Mouse (Mus musculus) stomach, postnatal 0 days (tissue): ENCODE results near the gene Clic6. TPM values are rescaled to one million over a fixed set of nuclear protein-coding genes. Genes with fewer than 3 reads are reported as not detected.
A peak's percentile ranks its signal among the peaks of the same experiment; 100 is the strongest.

Source experiments
- ATAC-seq: fragments of 200-750 bp; cut with Nextera tagmentation; 2 replicates; pipeline ENCODE4 v1.8.0; 2017; ENCODE audit not compliant: low FRiP score, low TSS enrichment
- DNase-seq: peaks from one replicate; pipeline ENCODE4 v3.0.0-alpha.2; 2016; ENCODE audit warnings: low spot score
- H3K27ac ChIP-seq: fragments of 300-500 bp; sonication (generic); replicated peaks from 2 replicates; pipeline ENCODE4 v1.5.1; 2014; ENCODE audit warnings: mild to moderate bottlenecking, control low read depth
- H3K27me3 ChIP-seq: fragments of 300-500 bp; sonication (generic); 2 replicates; pipeline ENCODE4 v1.6.1; 2014; ENCODE audit warnings: low read length; ENCODE audit not compliant: control insufficient read depth, insufficient read depth
- H3K36me3 ChIP-seq: fragments of 300-500 bp; sonication (generic); 2 replicates; pipeline ENCODE4 v1.6.1; 2014; ENCODE audit warnings: low read length, mixed read lengths; ENCODE audit not compliant: control insufficient read depth, insufficient read depth
- H3K4me1 ChIP-seq: fragments of 300-500 bp; sonication (generic); replicated peaks from 2 replicates; pipeline ENCODE4 v1.6.1; 2014; ENCODE audit warnings: antibody characterized with exemption; ENCODE audit not compliant: control insufficient read depth, insufficient read depth
- H3K4me2 ChIP-seq: fragments of 300-500 bp; sonication (generic); replicated peaks from 2 replicates; pipeline ENCODE4 v1.6.1; 2014; ENCODE audit warnings: low read depth, mild to moderate bottlenecking, control low read depth, moderate library complexity
- H3K4me3 ChIP-seq: fragments of 300-500 bp; sonication (generic); 2 replicates; pipeline ENCODE4 v1.5.1; 2014; ENCODE audit warnings: low read depth, low read length, control low read depth
- H3K9ac ChIP-seq: fragments of 300-500 bp; sonication (generic); 2 replicates; pipeline ENCODE4 v1.6.1; 2014; ENCODE audit warnings: mild to moderate bottlenecking, low read length, control low read depth, mixed read lengths
- H3K9me3 ChIP-seq: fragments of 300-500 bp; sonication (generic); 2 replicates; pipeline ENCODE4 v1.6.1; 2016; ENCODE audit warnings: low read length; ENCODE audit not compliant: control insufficient read depth
- CTCF ChIP-seq: IDR thresholded peaks from 2 replicates; pipeline ENCODE4 v1.5.1; 2016; ENCODE audit warnings: antibody characterized with exemption, low read depth, mild to moderate bottlenecking, moderate library complexity
- EP300 ChIP-seq: optimal IDR thresholded peaks from 2 replicates; pipeline ENCODE3; 2016; ENCODE audit warnings: antibody characterized with exemption
- WGBS: fragments of 180-500 bp; shearing (Covaris S2); extraction: QIAGEN DNeasy Blood & Tissue Kit; methylation state at CpG from one replicate; pipeline ENCODE4 v1.1.7; 2014; 5-methylcytosine and 5-hydroxymethylcytosine counted together
- polyA plus RNA-seq: library from polyadenylated mRNA; unstranded; fragments of >200 nt; fragmentation: Nextera tagmentation; extraction: Ambion mirVana; gene quantifications from 2 replicates; pipeline ENCODE4 v1.2.1, GENCODE M21; 2015

The Clic6 gene
- polyA plus RNA-seq, 1 experiment from 2014 or later = 38.5 TPM

- no peaks in the 10 kb centered on the region for H3K36me3 ChIP-seq
Measured at GRCm38 (mm10) chr16:92538356-92538755, 52.8 kb downstream of the Clic6 start.

DNA sequence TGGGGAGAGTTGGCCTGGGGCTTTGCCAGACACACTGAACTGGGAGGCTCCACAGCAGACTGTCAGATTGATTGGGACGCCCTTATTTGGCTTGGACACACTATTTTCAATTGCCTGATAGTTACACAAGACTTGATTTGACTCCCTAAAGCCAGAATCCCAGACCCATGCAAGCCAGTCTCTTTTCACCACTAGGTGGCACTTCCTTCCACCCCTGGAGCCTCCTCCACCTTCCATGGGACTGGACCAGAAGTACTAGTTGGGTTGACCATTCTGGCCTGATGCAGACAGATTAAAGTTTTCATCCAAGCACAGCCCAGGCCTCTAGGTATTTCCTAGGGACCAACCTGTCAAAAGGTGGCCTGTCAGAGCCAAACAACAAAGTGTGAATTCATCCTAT lies 58.7 kb downstream of the Clic6 start:
- H3K27me3 ChIP-seq = no peaks in the 10 kb centered on the region
- ATAC-seq (0 out of 2 replicates have a peak, but pooled peaks have one; percentile 55), DNase-seq (peak; percentile 50)
- H3K4me2 ChIP-seq = no peak overlapping the region
- H3K36me3 ChIP-seq = no peaks in the 10 kb centered on the region
- H3K9me3 ChIP-seq = no peaks in the 10 kb centered on the region
- 68% methylated on average over 1 of the region's 1 CpGs for WGBS
- TF ChIP-seq CTCF (peak; percentile 83), EP300 (no peak)
- no peak overlapping the region for H3K9ac ChIP-seq
- no peak overlapping the region for H3K4me3 ChIP-seq
- no peaks in the 10 kb centered on the region for H3K4me1 ChIP-seq
- no peak overlapping the region for H3K27ac ChIP-seq

More at GRCm38 (mm10) chr16:92538356-92538755, 52.8 kb downstream of the Clic6 start:
- Histone ChIP-seq H3K4me2 (no peak overlapping the region), H3K4me1 (no peaks in the 10 kb centered on the region), H3K27me3 (no peaks in the 10 kb centered on the region), H3K9ac (no peak overlapping the region), H3K9me3 (no peaks in the 10 kb centered on the region), H3K27ac (no peak overlapping the region), H3K4me3 (no peak overlapping the region)
- no peak for TF ChIP-seq EP300
- no peak for TF ChIP-seq CTCF
- ATAC-seq (no peak), DNase-seq (no peak)
- 69% methylated on average over 6 of the region's 6 CpGs for WGBS

- H3K9me3 ChIP-seq = no peaks in the 10 kb centered on the region
- TF ChIP-seq CTCF (no peak), EP300 (no peak)
Measured at GRCm38 (mm10) chr16:92548651-92549050, 63.1 kb downstream of the Clic6 start.

GRCm38 (mm10) chr16:92551266-92552105 lies 66.0 kb downstream of the Clic6 start:
- no peaks in the 10 kb centered on the region for H3K36me3 ChIP-seq
- DNase-seq (no peak), ATAC-seq (no peak)
- H3K4me3 ChIP-seq = no peak overlapping the region
- no peaks in the 10 kb centered on the region for H3K27me3 ChIP-seq
- H3K4me2 ChIP-seq = no peak overlapping the region
- H3K9ac ChIP-seq = no peak overlapping the region
- WGBS = 69% methylated on average over 13 of the region's 13 CpGs
- H3K27ac ChIP-seq = no peak overlapping the region
- no peaks in the 10 kb centered on the region for H3K4me1 ChIP-seq
- no peak for TF ChIP-seq CTCF
- TF ChIP-seq EP300 = no peak
- H3K9me3 ChIP-seq = no peaks in the 10 kb centered on the region

More at GRCm38 (mm10) chr16:92548651-92549050, 63.1 kb downstream of the Clic6 start:
- H3K36me3 ChIP-seq = no peaks in the 10 kb centered on the region
- no peaks in the 10 kb centered on the region for H3K4me1 ChIP-seq
- H3K4me3 ChIP-seq = no peak overlapping the region
- DNase-seq (no peak), ATAC-seq (no peak)
- H3K4me2 ChIP-seq = no peak overlapping the region
- WGBS = 91% methylated on average over 9 of the region's 9 CpGs
- H3K27me3 ChIP-seq = no peaks in the 10 kb centered on the region
- no peak overlapping the region for H3K27ac ChIP-seq
- no peak overlapping the region for H3K9ac ChIP-seq

- 68% methylated on average over 9 of the region's 9 CpGs for WGBS
- no peaks in the 10 kb centered on the region for H3K27me3 ChIP-seq
Measured at GRCm38 (mm10) chr16:92552106-92552382, 66.5 kb downstream of the Clic6 start.

GRCm38 (mm10) chr16:92552858-92553257 lies 67.3 kb downstream of the Clic6 start:
- no peak for ATAC-seq
- TF ChIP-seq CTCF (no peak), EP300 (no peak)
- no peak overlapping the region for H3K4me3 ChIP-seq
- no peak overlapping the region for H3K4me2 ChIP-seq
- H3K27me3 ChIP-seq = no peaks in the 10 kb centered on the region
- H3K9ac ChIP-seq = no peak overlapping the region; the same call in 1 of the 2 replicates
- no peak for DNase-seq
- H3K27ac ChIP-seq = no peak overlapping the region
- H3K4me1 ChIP-seq = no peaks in the 10 kb centered on the region
- 62% methylated on average over 11 of the region's 11 CpGs for WGBS
- H3K9me3 ChIP-seq = no peaks in the 10 kb centered on the region
- H3K36me3 ChIP-seq = no peaks in the 10 kb centered on the region

More at GRCm38 (mm10) chr16:92552106-92552382, 66.5 kb downstream of the Clic6 start:
- TF ChIP-seq CTCF (no peak), EP300 (no peak)
- DNase-seq (no peak), ATAC-seq (no peak)
- H3K4me3 ChIP-seq = no peak overlapping the region
- H3K4me2 ChIP-seq = no peak overlapping the region
- no peaks in the 10 kb centered on the region for H3K9me3 ChIP-seq
- H3K9ac ChIP-seq = no peak overlapping the region
- no peaks in the 10 kb centered on the region for H3K36me3 ChIP-seq
- no peak overlapping the region for H3K27ac ChIP-seq
- H3K4me1 ChIP-seq = no peaks in the 10 kb centered on the region
